Mouse (Mus musculus): ENCODE results near the gene Alcam. TPM values are rescaled to one million over a fixed set of nuclear protein-coding genes. Genes with fewer than 3 reads are reported as not detected.

Alcam gene
- polyA plus RNA-seq, 1 experiment from 2014 or later, result 43.0 TPM

- no peak for ATAC-seq (ENCODE audit: low read depth)
- 71% methylated on average over 4 of the region's 4 CpGs for WGBS
These were observed 150.4 kb downstream of the Alcam start for GRCm38 (mm10) chr16:52303532-52303902.

GRCm38 (mm10) chr16:52302790-52303531 lies 150.9 kb downstream of the Alcam start:
- H3K4me3 ChIP-seq (ENCODE audit: low read length), result no peak overlapping the region
- no peaks in the 10 kb centered on the region for H3K36me3 ChIP-seq (ENCODE audit: control insufficient read depth, insufficient read depth, low read length)
- no peak overlapping the region for H3K27ac ChIP-seq (ENCODE audit: low read length)
- no peak for ATAC-seq (ENCODE audit: low read depth)
- H3K9me3 ChIP-seq (ENCODE audit: control insufficient read depth, low read length), result no peaks in the 10 kb centered on the region
- H3K27me3 ChIP-seq (ENCODE audit: control insufficient read depth, insufficient read depth, low read depth, low read length), result no peaks in the 10 kb centered on the region
- 84% methylated on average over 9 of the region's 9 CpGs for WGBS
- no peak overlapping the region for H3K4me2 ChIP-seq (ENCODE audit: low read depth, low read length)
- no peak overlapping the region for H3K9ac ChIP-seq (ENCODE audit: low read length)
- no peaks in the 10 kb centered on the region for H3K4me1 ChIP-seq (replicated peaks; ENCODE audit: control insufficient read depth, insufficient read depth, low read length)

More at GRCm38 (mm10) chr16:52303532-52303902, 150.4 kb downstream of the Alcam start:
- H3K36me3 ChIP-seq (ENCODE audit: control insufficient read depth, insufficient read depth, low read length), result no peaks in the 10 kb centered on the region
- H3K27me3 ChIP-seq (ENCODE audit: control insufficient read depth, insufficient read depth, low read depth, low read length), result no peaks in the 10 kb centered on the region
- no peak overlapping the region for H3K4me3 ChIP-seq (ENCODE audit: low read length)
- H3K9ac ChIP-seq (ENCODE audit: low read length), result no peak overlapping the region
- H3K9me3 ChIP-seq (ENCODE audit: control insufficient read depth, low read length), result no peaks in the 10 kb centered on the region
- no peaks in the 10 kb centered on the region for H3K4me1 ChIP-seq (replicated peaks; ENCODE audit: control insufficient read depth, insufficient read depth, low read length)
- no peak overlapping the region for H3K27ac ChIP-seq (ENCODE audit: low read length)
- H3K4me2 ChIP-seq (ENCODE audit: low read depth, low read length), result no peak overlapping the region

GRCm38 (mm10) chr16:52301730-52302129 lies 152.1 kb downstream of the Alcam start:
- H3K36me3 ChIP-seq (ENCODE audit: control insufficient read depth, insufficient read depth, low read length), result no peaks in the 10 kb centered on the region
- WGBS, result 85% methylated on average over 7 of the region's 7 CpGs
- ATAC-seq (ENCODE audit: low read depth), result no peak

GRCm38 (mm10) chr16:52296376-52296775 lies 157.5 kb downstream of the Alcam start:
- 41% methylated on average over 1 of the region's 1 CpGs for WGBS
- no peaks in the 10 kb centered on the region for H3K27me3 ChIP-seq (ENCODE audit: control insufficient read depth, insufficient read depth, low read depth, low read length)

More at GRCm38 (mm10) chr16:52301730-52302129, 152.1 kb downstream of the Alcam start:
- Histone ChIP-seq H3K4me2 (ENCODE audit: low read depth, low read length) (no peak overlapping the region), H3K9me3 (ENCODE audit: control insufficient read depth, low read length) (no peaks in the 10 kb centered on the region), H3K27me3 (ENCODE audit: control insufficient read depth, insufficient read depth, low read depth, low read length) (no peaks in the 10 kb centered on the region), H3K4me1 (replicated peaks; ENCODE audit: control insufficient read depth, insufficient read depth, low read length) (no peaks in the 10 kb centered on the region), H3K4me3 (ENCODE audit: low read length) (no peak overlapping the region), H3K27ac (ENCODE audit: low read length) (no peak overlapping the region), H3K9ac (ENCODE audit: low read length) (no peak overlapping the region)

GRCm38 (mm10) chr16:52295535-52295934 lies 158.3 kb downstream of the Alcam start:
- Histone ChIP-seq H3K27me3 (ENCODE audit: control insufficient read depth, insufficient read depth, low read depth, low read length) (no peaks in the 10 kb centered on the region), H3K27ac (ENCODE audit: low read length) (no peak overlapping the region), H3K36me3 (ENCODE audit: control insufficient read depth, insufficient read depth, low read length) (peaks cover 4% of the 10 kb centered on the region), H3K4me3 (ENCODE audit: low read length) (no peak overlapping the region), H3K9me3 (ENCODE audit: control insufficient read depth, low read length) (no peaks in the 10 kb centered on the region), H3K4me1 (replicated peaks; ENCODE audit: control insufficient read depth, insufficient read depth, low read length) (no peaks in the 10 kb centered on the region), H3K9ac (ENCODE audit: low read length) (no peak overlapping the region), H3K4me2 (ENCODE audit: low read depth, low read length) (no peak overlapping the region)
- no peak for ATAC-seq (ENCODE audit: low read depth)

More at GRCm38 (mm10) chr16:52296376-52296775, 157.5 kb downstream of the Alcam start:
- no peaks in the 10 kb centered on the region for H3K4me1 ChIP-seq (replicated peaks; ENCODE audit: control insufficient read depth, insufficient read depth, low read length)
- H3K4me3 ChIP-seq (ENCODE audit: low read length), result no peak overlapping the region
- no peaks in the 10 kb centered on the region for H3K9me3 ChIP-seq (ENCODE audit: control insufficient read depth, low read length)
- H3K9ac ChIP-seq (ENCODE audit: low read length), result no peak overlapping the region
- H3K4me2 ChIP-seq (ENCODE audit: low read depth, low read length), result no peak overlapping the region
- H3K27ac ChIP-seq (ENCODE audit: low read length), result no peak overlapping the region
- ATAC-seq (ENCODE audit: low read depth), result no peak
- H3K36me3 ChIP-seq (ENCODE audit: control insufficient read depth, insufficient read depth, low read length), result 0 out of 2 replicates have a peak, but pooled peaks cover 2% of the 10 kb centered on the region

GRCm38 (mm10) chr16:52292440-52293048 lies 161.3 kb downstream of the Alcam start:
- ATAC-seq (ENCODE audit: low read depth), result no peak
- H3K27ac ChIP-seq (ENCODE audit: low read length), result no peak overlapping the region
- H3K4me1 ChIP-seq (replicated peaks; ENCODE audit: control insufficient read depth, insufficient read depth, low read length), result no peaks in the 10 kb centered on the region
- H3K4me3 ChIP-seq (ENCODE audit: low read length), result no peak overlapping the region
- no peaks in the 10 kb centered on the region for H3K9me3 ChIP-seq (ENCODE audit: control insufficient read depth, low read length)
- H3K27me3 ChIP-seq (ENCODE audit: control insufficient read depth, insufficient read depth, low read depth, low read length), result no peaks in the 10 kb centered on the region
- WGBS, result 86% methylated on average over 3 of the region's 3 CpGs
- H3K4me2 ChIP-seq (ENCODE audit: low read depth, low read length), result no peak overlapping the region
- H3K9ac ChIP-seq (ENCODE audit: low read length), result no peak overlapping the region
- peaks cover 9% of the 10 kb centered on the region for H3K36me3 ChIP-seq (ENCODE audit: control insufficient read depth, insufficient read depth, low read length)

- H3K4me2 ChIP-seq (ENCODE audit: low read depth, low read length), result no peak overlapping the region
- no peaks in the 10 kb centered on the region for H3K36me3 ChIP-seq (ENCODE audit: control insufficient read depth, insufficient read depth, low read length)
- no peaks in the 10 kb centered on the region for H3K4me1 ChIP-seq (replicated peaks; ENCODE audit: control insufficient read depth, insufficient read depth, low read length)
- H3K27me3 ChIP-seq (ENCODE audit: control insufficient read depth, insufficient read depth, low read depth, low read length), result no peaks in the 10 kb centered on the region
- H3K4me3 ChIP-seq (ENCODE audit: low read length), result no peak overlapping the region
- H3K9ac ChIP-seq (ENCODE audit: low read length), result no peak overlapping the region
- WGBS, result 70% methylated on average over 2 of the region's 2 CpGs
- no peak for ATAC-seq (ENCODE audit: low read depth)
- no peaks in the 10 kb centered on the region for H3K9me3 ChIP-seq (ENCODE audit: control insufficient read depth, low read length)
- H3K27ac ChIP-seq (ENCODE audit: low read length), result no peak overlapping the region
These were observed 173.7 kb downstream of the Alcam start for GRCm38 (mm10) chr16:52280186-52280585.

GRCm38 (mm10) chr16:52265066-52265465 lies 188.8 kb downstream of the Alcam start:
- Histone ChIP-seq H3K27me3 (ENCODE audit: control insufficient read depth, insufficient read depth, low read depth, low read length) (no peaks in the 10 kb centered on the region), H3K9ac (ENCODE audit: low read length) (no peak overlapping the region), H3K27ac (ENCODE audit: low read length) (no peak overlapping the region), H3K36me3 (ENCODE audit: control insufficient read depth, insufficient read depth, low read length) (peaks cover 3% of the 10 kb centered on the region), H3K4me1 (replicated peaks; ENCODE audit: control insufficient read depth, insufficient read depth, low read length) (no peaks in the 10 kb centered on the region), H3K4me3 (ENCODE audit: low read length) (no peak overlapping the region), H3K4me2 (ENCODE audit: low read depth, low read length) (no peak overlapping the region), H3K9me3 (ENCODE audit: control insufficient read depth, low read length) (no peaks in the 10 kb centered on the region)
- no peak for ATAC-seq (ENCODE audit: low read depth)
- 80% methylated on average over 4 of the region's 4 CpGs for WGBS

GRCm38 (mm10) chr16:52263751-52264150 lies 190.1 kb downstream of the Alcam start:
- H3K27ac ChIP-seq (ENCODE audit: low read length), result no peak overlapping the region
- no peak overlapping the region for H3K4me2 ChIP-seq (ENCODE audit: low read depth, low read length)
- H3K9ac ChIP-seq (ENCODE audit: low read length), result no peak overlapping the region
- no peaks in the 10 kb centered on the region for H3K27me3 ChIP-seq (ENCODE audit: control insufficient read depth, insufficient read depth, low read depth, low read length)
- no peak for ATAC-seq (ENCODE audit: low read depth)
- H3K36me3 ChIP-seq (ENCODE audit: control insufficient read depth, insufficient read depth, low read length), result peaks cover 3% of the 10 kb centered on the region
- no peaks in the 10 kb centered on the region for H3K9me3 ChIP-seq (ENCODE audit: control insufficient read depth, low read length)
- H3K4me1 ChIP-seq (replicated peaks; ENCODE audit: control insufficient read depth, insufficient read depth, low read length), result no peaks in the 10 kb centered on the region
- no peak overlapping the region for H3K4me3 ChIP-seq (ENCODE audit: low read length)
